8 mouse cellular contexts compared by ENCODE assay signal in the genomic region with DNA sequence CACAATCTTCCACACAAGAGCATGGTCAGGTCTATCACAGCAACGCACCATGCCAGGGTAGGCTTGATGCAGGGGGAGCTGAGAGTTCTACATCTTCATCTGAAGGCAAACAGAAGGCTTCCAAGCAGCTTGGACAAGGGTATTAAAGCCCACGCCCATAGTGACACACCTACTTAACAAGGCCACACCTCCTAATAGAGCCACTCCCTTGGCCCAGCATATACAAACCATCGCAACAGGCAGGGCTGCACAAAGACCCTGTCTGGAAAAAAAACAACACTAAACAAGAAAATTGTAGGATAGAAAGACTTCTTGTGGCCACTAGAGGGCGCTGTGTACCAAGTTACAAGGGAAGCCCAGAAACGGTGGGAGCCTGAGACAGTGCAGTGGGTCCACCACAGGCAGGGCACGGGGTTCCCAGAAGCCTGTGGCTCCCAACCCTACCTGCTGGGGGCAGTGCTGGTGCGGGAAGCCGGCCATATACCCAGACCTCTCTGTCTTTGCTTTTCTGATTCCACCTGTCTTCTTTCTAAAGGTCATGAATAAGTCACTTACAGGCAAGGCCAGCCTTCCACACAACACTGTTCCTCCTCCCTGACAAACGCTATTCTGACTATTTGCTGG. TPM values are rescaled to one million over a fixed set of nuclear protein-coding genes. Genes with fewer than 3 reads are reported as not detected.
DNase-seq lines count a peak whose midpoint lies in the region; ATAC-seq and TF ChIP-seq lines count a peak whose summit lies in the region.

No protein-coding gene starts in this region.

- no peak overlapping the region for H3K27ac ChIP-seq in kidney, postnatal 0 days

- no peaks in the 10 kb centered on the region for H3K36me3 ChIP-seq in kidney, postnatal 0 days (ENCODE audit: insufficient read depth, low read length)

- no peak overlapping the region for H3K9ac ChIP-seq in kidney, postnatal 0 days (ENCODE audit: low read depth, low read length)

- ATAC-seq in kidney, postnatal 0 days (replicated peaks; ENCODE audit: low FRiP score, low read depth): peak; percentile 65; the same call in 1 of the 2 replicates
- ATAC-seq in megakaryocyte-erythroid progenitor cell, adult 5-6 weeks (replicated peaks; ENCODE audit: low FRiP score, low TSS enrichment, poor library complexity, severe bottlenecking): peak; percentile 89

- TF ChIP-seq CTCF in kidney, postnatal 0 days (IDR thresholded peaks at IDR 0.05; ENCODE audit: low read depth): peak; percentile 83

- H3K27me3 ChIP-seq in kidney, postnatal 0 days (ENCODE audit: insufficient read depth, low read length): no peaks in the 10 kb centered on the region

- 26% methylated on average over 9 of the region's 9 CpGs for WGBS in kidney, postnatal 0 days

- DNase-seq in cerebellum, adult 18-20 months: peak; percentile 43 to 57
- no peak for DNase-seq in cerebellum, adult 9-11 months
- DNase-seq in right cerebral cortex, postnatal 4 days: peak; percentile 55
- no peak for DNase-seq in right cerebral cortex, postnatal 10 days (ENCODE audit: low spot score in 2 of 2)
- peak; percentile 80 for DNase-seq in embryo, embryonic 10.5 days (ENCODE audit: low spot score)
- peak; percentile 79 for DNase-seq in kidney, postnatal 0 days (ENCODE audit: low spot score)
- peak; percentile 45 for DNase-seq in testis, postnatal 14 days (ENCODE audit: low spot score)

- no peaks in the 10 kb centered on the region for H3K4me1 ChIP-seq in kidney, postnatal 0 days (replicated peaks; ENCODE audit: insufficient read depth, low read length)

- H3K4me2 ChIP-seq in kidney, postnatal 0 days (ENCODE audit: low read length): no peak overlapping the region

- no peak overlapping the region for H3K4me3 ChIP-seq in kidney, postnatal 0 days (replicated peaks; ENCODE audit: low read depth, low read length)

- no peaks in the 10 kb centered on the region for H3K9me3 ChIP-seq in kidney, postnatal 0 days (replicated peaks; ENCODE audit: low read length)

RNA-seq across cellular contexts. Expression of gene Lefty2, which starts 18.9 kb away (rescaled TPM):
- 0.09 and 0.39 TPM in 2 replicates for polyA plus RNA-seq in kidney, postnatal 0 days (2015; fragmentation: Nextera tagmentation; extraction: Ambion mirVana)
- not detected in 2 replicates for total RNA-seq in megakaryocyte-erythroid progenitor cell, adult 5-6 weeks (2014; fragmentation: Nextera tagmentation)
- not detected in 2 replicates for total RNA-seq in megakaryocyte-erythroid progenitor cell, adult 5-6 weeks (2017)

RNA-seq across cellular contexts. Expression of gene Sde2, which starts 23.0 kb away (rescaled TPM):
- polyA plus RNA-seq in kidney, postnatal 0 days (2015; fragmentation: Nextera tagmentation; extraction: Ambion mirVana): 25.6 and 29.6 TPM in 2 replicates
- total RNA-seq in megakaryocyte-erythroid progenitor cell, adult 5-6 weeks (2014; fragmentation: Nextera tagmentation): 22.0 and 23.2 TPM in 2 replicates
- 37.6 and 45.7 TPM in 2 replicates for total RNA-seq in megakaryocyte-erythroid progenitor cell, adult 5-6 weeks (2017)

RNA-seq across cellular contexts. Expression of gene Pycr2, which starts 30.1 kb away (rescaled TPM):
- polyA plus RNA-seq in kidney, postnatal 0 days (2015; fragmentation: Nextera tagmentation; extraction: Ambion mirVana): 72.6 and 76.5 TPM in 2 replicates
- 57.0 and 70.4 TPM in 2 replicates for total RNA-seq in megakaryocyte-erythroid progenitor cell, adult 5-6 weeks (2014; fragmentation: Nextera tagmentation)
- 21.1 and 34.2 TPM in 2 replicates for total RNA-seq in megakaryocyte-erythroid progenitor cell, adult 5-6 weeks (2017)

Comparison
In these comparisons a context has a peak if more than half of its experiments do, and no peak if none do; other contexts are left out.
1. DNase-seq: peak in cerebellum, adult 18-20 months (2 of 2), right cerebral cortex, postnatal 4 days (single experiment), embryo, embryonic 10.5 days (single experiment), kidney, postnatal 0 days (single experiment) and testis, postnatal 14 days (single experiment); none in cerebellum, adult 9-11 months (single experiment) and right cerebral cortex, postnatal 10 days (0 of 2).